Mouse (Mus musculus): ENCODE data around the gene Miip. TPM values are rescaled to one million over a fixed set of nuclear protein-coding genes. Genes with fewer than 3 reads are reported as not detected.
"Not testable (repeated sequence)": the region's sequence is repeated elsewhere in the genome, so short reads cannot be mapped to it uniquely, and the experiment has no call there.

Miip gene
- polyA plus RNA-seq, 1 experiment from 2014 or later = 16.6 TPM

DNA sequence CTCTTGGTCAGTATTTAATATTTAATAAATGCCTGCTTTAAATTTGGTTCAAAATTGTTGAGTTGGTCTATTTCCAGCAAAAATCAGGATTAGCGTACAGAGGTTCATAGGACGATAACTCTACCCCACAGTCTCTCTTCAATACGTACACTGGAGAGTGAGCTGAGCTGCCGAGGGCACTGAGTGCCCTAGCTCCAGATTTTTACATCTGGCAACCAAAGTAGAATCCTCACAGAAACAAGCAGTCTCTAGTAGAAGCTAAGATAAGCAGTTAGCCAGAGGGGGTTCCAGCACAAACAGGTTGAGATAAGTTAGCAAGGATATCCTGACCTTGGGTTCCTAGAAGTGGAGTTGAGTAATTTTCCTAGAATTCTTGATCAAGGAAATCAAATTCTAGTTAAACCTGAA is 20.0 kb downstream of the Miip start:
- TF ChIP-seq CTCF (IDR thresholded peaks at IDR 0.05; ENCODE audit: low read depth) (no peak), EP300 (optimal IDR thresholded peaks at IDR 0.05) (no peak)

DNA sequence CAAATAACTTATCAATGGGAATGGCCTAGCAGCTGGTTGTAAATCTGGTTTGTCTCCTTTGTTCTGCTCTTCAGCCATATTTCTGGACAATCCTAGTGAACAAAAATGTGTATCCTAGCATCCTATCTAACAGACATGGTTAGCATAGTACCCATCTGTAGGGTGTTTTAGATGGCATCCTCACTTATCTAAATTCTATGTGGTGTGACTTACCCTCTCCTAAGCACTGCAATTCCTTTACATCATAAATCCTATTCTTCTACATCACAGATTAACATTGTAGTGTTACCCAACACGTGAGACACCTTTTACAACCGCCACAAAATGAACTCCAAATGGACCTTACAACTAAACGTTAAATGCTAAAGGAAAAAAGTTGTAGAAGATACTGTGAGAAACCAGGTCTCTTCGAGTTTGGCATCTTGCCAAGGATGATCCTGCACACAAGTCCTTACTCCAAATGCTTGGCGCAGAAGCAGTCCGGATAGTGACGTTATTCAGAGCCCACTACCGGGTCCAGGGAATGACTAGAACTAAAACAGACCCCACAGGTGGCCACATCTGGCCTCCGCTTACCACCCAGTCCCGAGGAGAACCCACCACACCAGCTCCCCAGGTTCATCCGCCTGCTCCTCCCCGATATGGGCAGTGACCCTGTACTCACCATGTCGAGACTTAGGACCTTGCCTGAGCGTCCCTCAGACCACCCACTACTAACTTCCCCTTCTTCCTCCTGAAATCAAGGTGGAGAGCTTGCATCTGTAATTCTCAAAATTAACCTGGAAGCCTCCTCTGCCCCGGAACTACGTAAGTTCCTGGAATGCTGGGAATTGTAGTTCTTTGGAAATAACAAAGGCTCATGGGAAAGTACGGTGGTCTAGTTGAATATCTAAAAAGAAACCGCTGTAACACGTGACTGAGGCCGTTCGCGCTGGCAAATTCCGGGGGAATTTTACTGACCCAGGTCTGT is 20.7 kb downstream of the Miip start, which contains the start of gene Zfp933:
Gene Zfp933 (minus strand): TSS at position 753 of the 970 bp plus-strand sequence.
- 1% methylated on average over 23 of the region's 23 CpGs for whole genome bisulfite sequencing
- no peak for TF ChIP-seq EP300 (optimal IDR thresholded peaks at IDR 0.05)
- no peak for TF ChIP-seq CTCF (IDR thresholded peaks at IDR 0.05; ENCODE audit: low read depth)
- peak; percentile 89 for ATAC-seq (ENCODE audit: low FRiP score, low TSS enrichment)

More for the DNA sequence above, 20.0 kb downstream of the Miip start:
- Histone ChIP-seq H3K4me3 (ENCODE audit: low read depth, low read length) (peak overlapping the region; percentile 94), H3K9me3 (ENCODE audit: control insufficient read depth, low read length) (no peaks in the 10 kb centered on the region), H3K9ac (ENCODE audit: low read length) (peak overlapping the region; percentile 64), H3K4me1 (replicated peaks; ENCODE audit: control insufficient read depth, insufficient read depth) (no peaks in the 10 kb centered on the region), H3K36me3 (ENCODE audit: control insufficient read depth, insufficient read depth, low read length) (0 out of 2 replicates have a peak, but pooled peaks cover 2% of the 10 kb centered on the region), H3K27ac (replicated peaks) (no peak overlapping the region; the same call in 1 of the 2 replicates), H3K4me2 (replicated peaks; ENCODE audit: low read depth) (peak overlapping the region; percentile 57), H3K27me3 (ENCODE audit: control insufficient read depth, insufficient read depth, low read length) (no peaks in the 10 kb centered on the region)
- ATAC-seq (ENCODE audit: low FRiP score, low TSS enrichment) (peak; percentile 72), DNase-seq (ENCODE audit: low spot score) (no peak)
- 2% methylated on average over 4 of the region's 4 CpGs for WGBS

DNA sequence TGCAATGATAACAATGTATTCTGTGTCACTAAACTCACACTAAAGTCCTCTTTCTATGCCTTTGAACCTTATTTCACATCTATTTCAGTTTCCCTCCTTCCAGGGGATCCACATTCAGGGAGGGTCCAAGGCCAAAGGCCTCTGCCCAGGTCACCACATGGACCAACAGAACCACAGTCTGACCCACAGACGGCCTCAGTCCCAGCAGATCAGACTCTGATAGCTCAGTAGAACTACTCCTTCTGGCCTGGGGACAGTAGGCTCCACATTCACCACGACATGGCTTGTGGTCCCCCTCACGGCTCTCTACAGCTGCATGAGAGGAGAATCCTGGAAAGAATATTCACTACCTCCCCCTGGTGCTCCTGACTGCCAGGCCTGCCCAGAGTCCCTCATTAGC is 25.7 kb downstream of the Miip start:
- Histone ChIP-seq H3K36me3 (ENCODE audit: control insufficient read depth, insufficient read depth, low read length) (peaks cover 5% of the 10 kb centered on the region; the same call in 1 of the 2 replicates), H3K4me2 (replicated peaks; ENCODE audit: low read depth) (no peak overlapping the region), H3K4me3 (ENCODE audit: low read depth, low read length) (no peak overlapping the region), H3K27ac (replicated peaks) (no peak overlapping the region), H3K9me3 (ENCODE audit: control insufficient read depth, low read length) (peaks cover 2% of the 10 kb centered on the region; the same call in 1 of the 2 replicates), H3K9ac (ENCODE audit: low read length) (no peak overlapping the region), H3K4me1 (replicated peaks; ENCODE audit: control insufficient read depth, insufficient read depth) (no peaks in the 10 kb centered on the region), H3K27me3 (ENCODE audit: control insufficient read depth, insufficient read depth, low read length) (no peaks in the 10 kb centered on the region)
- ATAC-seq (ENCODE audit: low FRiP score, low TSS enrichment) (no peak), DNase-seq (ENCODE audit: low spot score) (no peak)
- 95% methylated on average over 3 of the region's 3 CpGs for WGBS
- no peak for TF ChIP-seq EP300 (optimal IDR thresholded peaks at IDR 0.05)
- TF ChIP-seq CTCF (IDR thresholded peaks at IDR 0.05; ENCODE audit: low read depth) = no peak

More for the DNA sequence above, 20.7 kb downstream of the Miip start, which contains the start of gene Zfp933:
- no peaks in the 10 kb centered on the region for H3K27me3 ChIP-seq (ENCODE audit: control insufficient read depth, insufficient read depth, low read length)
- H3K4me2 ChIP-seq (replicated peaks; ENCODE audit: low read depth) = peak within 1 kb of the TSS; percentile 57
- peak within 1 kb of the TSS; percentile 94 for H3K4me3 ChIP-seq (ENCODE audit: low read depth, low read length)
- H3K27ac ChIP-seq (replicated peaks) = no peak within 1 kb of the TSS; the same call in 1 of the 2 replicates
- no peaks in the 10 kb centered on the region for H3K4me1 ChIP-seq (replicated peaks; ENCODE audit: control insufficient read depth, insufficient read depth)
- peak within 1 kb of the TSS; percentile 72 for H3K9ac ChIP-seq (ENCODE audit: low read length)
- H3K9me3 ChIP-seq (ENCODE audit: control insufficient read depth, low read length) = no peaks in the 10 kb centered on the region
- 0 out of 2 replicates have a peak, but pooled peaks cover 3% of the 10 kb centered on the region for H3K36me3 ChIP-seq (ENCODE audit: control insufficient read depth, insufficient read depth, low read length)
- peak; percentile 48 for DNase-seq (ENCODE audit: low spot score)

DNA sequence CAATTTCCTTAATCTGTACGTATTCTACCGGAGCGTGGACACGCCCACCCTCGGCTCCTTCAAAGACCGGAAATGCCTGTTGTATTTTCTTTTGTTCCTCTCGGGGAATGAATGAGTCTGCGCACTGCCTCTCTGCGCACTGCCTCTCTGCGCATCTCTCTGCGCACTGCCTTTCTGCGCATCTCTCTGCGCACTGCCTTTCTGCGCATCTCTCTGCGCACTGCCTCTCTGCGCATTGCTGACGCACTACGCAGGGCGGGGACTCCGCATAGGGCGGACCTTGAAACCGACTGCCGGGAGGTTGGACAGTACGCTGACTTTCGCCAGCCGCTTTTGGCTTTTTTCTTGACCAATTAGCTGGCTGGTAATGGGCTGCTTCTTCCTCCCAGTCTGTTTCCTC is 29.3 kb downstream of the Miip start:
- WGBS = 96% methylated on average over 16 of the region's 26 CpGs
- H3K9ac ChIP-seq (ENCODE audit: low read length); H3K4me2 ChIP-seq (replicated peaks; ENCODE audit: low read depth); H3K27me3 ChIP-seq (ENCODE audit: control insufficient read depth, insufficient read depth, low read length); H3K4me1 ChIP-seq (replicated peaks; ENCODE audit: control insufficient read depth, insufficient read depth); H3K36me3 ChIP-seq (ENCODE audit: control insufficient read depth, insufficient read depth, low read length); ATAC-seq (ENCODE audit: low FRiP score, low TSS enrichment); H3K9me3 ChIP-seq (ENCODE audit: control insufficient read depth, low read length); H3K4me3 ChIP-seq (ENCODE audit: low read depth, low read length); H3K27ac ChIP-seq (replicated peaks); DNase-seq (ENCODE audit: low spot score): not testable (repeated sequence)

DNA sequence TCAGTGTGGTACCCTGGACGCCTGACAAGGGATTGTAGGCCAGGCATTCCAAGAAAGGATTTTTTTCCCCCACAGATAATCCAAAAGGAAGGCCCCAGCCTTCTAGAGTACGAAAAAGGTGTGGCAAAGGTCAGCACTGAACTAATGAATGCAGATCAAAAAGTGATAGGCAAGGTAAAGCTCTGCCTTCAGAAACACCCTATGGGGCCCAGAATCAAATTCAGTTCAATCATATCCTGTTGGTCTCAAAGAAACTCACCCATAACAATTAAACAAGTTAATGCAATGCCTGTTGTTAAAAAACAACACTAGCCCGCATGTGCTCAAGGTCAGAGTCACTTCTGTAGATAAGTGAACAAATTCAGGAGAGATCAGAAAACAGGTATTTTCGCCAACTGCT is 44.2 kb downstream of the Miip start:
- no peaks in the 10 kb centered on the region for H3K27me3 ChIP-seq (ENCODE audit: control insufficient read depth, insufficient read depth, low read length)
- no peak overlapping the region for H3K4me2 ChIP-seq (replicated peaks; ENCODE audit: low read depth)
- 95% methylated on average over 4 of the region's 4 CpGs for WGBS
- DNase-seq (ENCODE audit: low spot score) = no peak
- ATAC-seq (ENCODE audit: low FRiP score, low TSS enrichment) = no peak
- no peaks in the 10 kb centered on the region for H3K4me1 ChIP-seq (replicated peaks; ENCODE audit: control insufficient read depth, insufficient read depth)
- H3K9ac ChIP-seq (ENCODE audit: low read length) = no peak overlapping the region
- peaks cover 34% of the 10 kb centered on the region for H3K9me3 ChIP-seq (ENCODE audit: control insufficient read depth, low read length)
- H3K27ac ChIP-seq (replicated peaks) = no peak overlapping the region
- H3K4me3 ChIP-seq (ENCODE audit: low read depth, low read length) = no peak overlapping the region
- H3K36me3 ChIP-seq (ENCODE audit: control insufficient read depth, insufficient read depth, low read length) = peaks cover 17% of the 10 kb centered on the region
- TF ChIP-seq EP300 (optimal IDR thresholded peaks at IDR 0.05) (no peak), CTCF (IDR thresholded peaks at IDR 0.05; ENCODE audit: low read depth) (no peak)

DNA sequence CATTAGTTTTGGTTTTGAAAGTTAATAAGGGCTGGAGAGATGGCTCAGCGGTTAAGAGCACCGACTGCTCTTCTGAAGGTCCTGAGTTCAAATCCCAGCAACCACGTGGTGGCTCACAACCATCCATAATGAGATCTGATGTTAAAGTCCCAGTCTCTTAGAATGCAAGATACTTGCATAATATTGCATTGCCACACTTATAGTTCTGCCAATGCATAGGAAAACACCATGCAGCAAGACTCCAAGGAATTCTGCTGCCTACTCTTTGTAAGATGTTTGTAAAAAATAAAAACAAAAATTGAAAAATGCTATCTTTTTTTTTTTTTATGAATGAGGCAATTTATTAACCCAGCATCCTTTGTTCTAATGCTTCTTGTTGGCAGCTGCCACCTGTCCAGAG is 47.2 kb downstream of the Miip start:
- H3K9ac ChIP-seq (ENCODE audit: low read length); H3K4me1 ChIP-seq (replicated peaks; ENCODE audit: control insufficient read depth, insufficient read depth); H3K4me3 ChIP-seq (ENCODE audit: low read depth, low read length); DNase-seq (ENCODE audit: low spot score); ATAC-seq (ENCODE audit: low FRiP score, low TSS enrichment); H3K27ac ChIP-seq (replicated peaks); H3K27me3 ChIP-seq (ENCODE audit: control insufficient read depth, insufficient read depth, low read length); H3K4me2 ChIP-seq (replicated peaks; ENCODE audit: low read depth): not testable (repeated sequence)
- peaks cover 24% of the 10 kb centered on the region for H3K9me3 ChIP-seq (ENCODE audit: control insufficient read depth, low read length)
- WGBS = 87% methylated on average over 3 of the region's 3 CpGs
- H3K36me3 ChIP-seq (ENCODE audit: control insufficient read depth, insufficient read depth, low read length) = peaks cover 11% of the 10 kb centered on the region

DNA sequence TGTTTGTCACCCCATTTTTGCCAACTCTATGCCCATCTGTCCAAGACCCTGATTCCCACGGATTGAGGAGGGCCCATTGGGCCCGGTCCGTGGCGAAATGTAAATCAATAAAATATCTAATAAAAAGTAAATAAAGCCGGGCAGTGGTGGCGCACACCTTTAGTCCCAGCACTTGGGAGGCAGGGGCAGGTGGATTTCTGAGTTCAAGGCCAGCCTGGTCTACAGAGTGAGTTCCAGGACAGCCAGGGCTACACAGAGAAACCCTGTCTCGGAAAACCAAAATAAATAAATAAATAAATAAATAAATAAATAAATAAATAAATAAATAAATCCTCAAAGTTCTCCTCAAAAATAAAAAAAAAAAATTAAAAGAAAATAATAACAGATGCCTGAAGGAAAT is 49.0 kb downstream of the Miip start:
- not testable (repeated sequence) for H3K27ac ChIP-seq (replicated peaks); H3K4me1 ChIP-seq (replicated peaks; ENCODE audit: control insufficient read depth, insufficient read depth); H3K27me3 ChIP-seq (ENCODE audit: control insufficient read depth, insufficient read depth, low read length); H3K9ac ChIP-seq (ENCODE audit: low read length); ATAC-seq (ENCODE audit: low FRiP score, low TSS enrichment); H3K36me3 ChIP-seq (ENCODE audit: control insufficient read depth, insufficient read depth, low read length); DNase-seq (ENCODE audit: low spot score); H3K4me2 ChIP-seq (replicated peaks; ENCODE audit: low read depth); H3K4me3 ChIP-seq (ENCODE audit: low read depth, low read length)
- WGBS = 80% methylated on average over 7 of the region's 7 CpGs
- H3K9me3 ChIP-seq (ENCODE audit: control insufficient read depth, low read length) = peaks cover 13% of the 10 kb centered on the region

All from stomach, postnatal 0 days (tissue).